Mouse (Mus musculus) liver, adult 2 months (tissue): ENCODE data around the gene Mesp1. TPM values are rescaled to one million over a fixed set of nuclear protein-coding genes. Genes with fewer than 3 reads are reported as not detected.

Source experiments
- DNase-seq: peaks from one replicate; pipeline ENCODE4 v3.0.0-alpha.2; 2011; ENCODE audit warnings: low read depth, low spot score; ENCODE audit errors: extremely low read depth
- H3K27ac ChIP-seq: fragments of 200-500 bp; replicated peaks from 2 replicates; pipeline ENCODE4 v1.5.1; 2012; ENCODE audit warnings: low read depth, mild to moderate bottlenecking, control low read depth, inconsistent platforms, low read length; ENCODE audit not compliant: insufficient read depth
- H3K27me3 ChIP-seq: fragments of 200-500 bp; 2 replicates; pipeline ENCODE4 v1.6.1; 2012; ENCODE audit warnings: mild to moderate bottlenecking, moderate library complexity, low read length, inconsistent platforms; ENCODE audit not compliant: control insufficient read depth, insufficient read depth
- H3K36me3 ChIP-seq: fragments of 200-500 bp; 2 replicates; pipeline ENCODE4 v1.6.1; 2012; ENCODE audit warnings: low read length, inconsistent platforms; ENCODE audit not compliant: control insufficient read depth, insufficient read depth
- H3K4me1 ChIP-seq: fragments of 200-500 bp; 2 replicates; pipeline ENCODE4 v1.6.1; 2011; ENCODE audit warnings: low read length; ENCODE audit not compliant: control insufficient read depth, insufficient read depth
- H3K4me3 ChIP-seq: fragments of 200-500 bp; 2 replicates; pipeline ENCODE4 v1.5.1; 2011; ENCODE audit warnings: low read depth, mild to moderate bottlenecking, control low read depth, low read length, moderate library complexity; ENCODE audit not compliant: insufficient read depth
- H3K79me2 ChIP-seq: fragments of 200-500 bp; 2 replicates; pipeline ENCODE4 v1.6.1; 2012; ENCODE audit warnings: inconsistent platforms, mild to moderate bottlenecking, low read length, moderate library complexity; ENCODE audit not compliant: control insufficient read depth, insufficient read depth
- H3K9ac ChIP-seq: fragments of 200-500 bp; 2 replicates; pipeline ENCODE4 v1.6.1; 2012; ENCODE audit warnings: low read depth, mild to moderate bottlenecking, control low read depth, inconsistent platforms, low read length
- CTCF ChIP-seq: fragments of 200-500 bp; IDR thresholded peaks from 2 replicates; pipeline ENCODE4 v1.5.1; 2011; ENCODE audit warnings: low read depth, low read length, control low read depth
- POLR2A ChIP-seq: fragments of 200-500 bp; IDR thresholded peaks from 2 replicates; pipeline ENCODE4 v1.6.1; 2011; ENCODE audit warnings: low read length, control low read depth; ENCODE audit not compliant: insufficient read depth; ENCODE audit errors: extremely low read depth
- WGBS: fragments of 180-500 bp; shearing (Covaris S2); methylation state at CpG from one replicate; pipeline ENCODE4 v1.1.7; 2018; 5-methylcytosine and 5-hydroxymethylcytosine counted together
- polyA plus RNA-seq: library from polyadenylated mRNA; depleted of rRNA; stranded (reverse); fragments of >200 nt; gene quantifications from 2 replicates; pipeline ENCODE4 v1.2.3, GENCODE M21; 2012
- total RNA-seq: library from RNA; depleted of rRNA; stranded (reverse); fragments of >200 nt; gene quantifications from 2 replicates; pipeline ENCODE4 v1.2.3, GENCODE M21; 2014

The Mesp1 gene
- total and polyA plus RNA-seq, 2 experiments = 0.18 TPM; not detected in 1

- Histone ChIP-seq H3K27me3 (no peaks in the 10 kb centered on the region), H3K36me3 (no peaks in the 10 kb centered on the region), H3K4me3 (no peak overlapping the region), H3K79me2 (no peaks in the 10 kb centered on the region), H3K9ac (peak overlapping the region; percentile 19; the same call in 1 of the 2 replicates), H3K4me1 (peaks cover 14% of the 10 kb centered on the region), H3K27ac (no peak overlapping the region)
- DNase-seq = peak; percentile 68
- TF ChIP-seq POLR2A (no peak), CTCF (peak; percentile 66)
- whole genome bisulfite sequencing = 19% methylated on average over 6 of the region's 6 CpGs
Measured at GRCm38 (mm10) chr7:79786295-79786694, 7.3 kb downstream of the Mesp1 start.

DNA sequence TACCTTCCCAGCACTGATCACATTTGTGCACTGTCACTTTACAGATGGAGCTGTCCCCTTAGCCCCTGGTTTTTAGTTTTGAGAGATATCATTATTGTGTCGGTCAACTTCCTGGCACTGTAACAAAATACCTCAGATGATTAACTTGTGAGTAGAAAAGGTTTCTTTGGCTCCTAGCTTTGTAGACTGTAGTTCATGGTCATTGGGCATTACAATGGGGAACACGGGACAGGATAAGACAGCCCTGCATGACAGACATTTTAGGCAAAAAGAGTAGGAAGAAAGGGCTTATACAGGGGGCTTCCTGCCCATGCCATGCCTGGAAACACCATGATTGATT lies 11.1 kb downstream of the Mesp1 start:
- Histone ChIP-seq H3K79me2 (no peaks in the 10 kb centered on the region), H3K4me3 (no peak overlapping the region), H3K27me3 (no peaks in the 10 kb centered on the region), H3K27ac (peak overlapping the region; percentile 93), H3K36me3 (no peaks in the 10 kb centered on the region), H3K9ac (no peak overlapping the region; the same call in 1 of the 2 replicates), H3K4me1 (peaks cover 11% of the 10 kb centered on the region)
- WGBS = 19% methylated on average over 2 of the region's 2 CpGs
- TF ChIP-seq CTCF = no peak
- TF ChIP-seq POLR2A = no peak
- peak; percentile 88 for DNase-seq

GRCm38 (mm10) chr7:79781826-79782515 lies 11.6 kb downstream of the Mesp1 start:
- no peaks in the 10 kb centered on the region for H3K27me3 ChIP-seq
- TF ChIP-seq CTCF (no peak), POLR2A (no peak)
- no peak overlapping the region for H3K4me3 ChIP-seq
- no peaks in the 10 kb centered on the region for H3K79me2 ChIP-seq
- no peaks in the 10 kb centered on the region for H3K36me3 ChIP-seq
- H3K27ac ChIP-seq = peak overlapping the region; percentile 93
- H3K4me1 ChIP-seq = peaks cover 11% of the 10 kb centered on the region
- H3K9ac ChIP-seq = peak overlapping the region; percentile 7; the same call in 1 of the 2 replicates
- peak; percentile 99 for DNase-seq
- 24% methylated on average over 11 of the region's 11 CpGs for WGBS

DNA sequence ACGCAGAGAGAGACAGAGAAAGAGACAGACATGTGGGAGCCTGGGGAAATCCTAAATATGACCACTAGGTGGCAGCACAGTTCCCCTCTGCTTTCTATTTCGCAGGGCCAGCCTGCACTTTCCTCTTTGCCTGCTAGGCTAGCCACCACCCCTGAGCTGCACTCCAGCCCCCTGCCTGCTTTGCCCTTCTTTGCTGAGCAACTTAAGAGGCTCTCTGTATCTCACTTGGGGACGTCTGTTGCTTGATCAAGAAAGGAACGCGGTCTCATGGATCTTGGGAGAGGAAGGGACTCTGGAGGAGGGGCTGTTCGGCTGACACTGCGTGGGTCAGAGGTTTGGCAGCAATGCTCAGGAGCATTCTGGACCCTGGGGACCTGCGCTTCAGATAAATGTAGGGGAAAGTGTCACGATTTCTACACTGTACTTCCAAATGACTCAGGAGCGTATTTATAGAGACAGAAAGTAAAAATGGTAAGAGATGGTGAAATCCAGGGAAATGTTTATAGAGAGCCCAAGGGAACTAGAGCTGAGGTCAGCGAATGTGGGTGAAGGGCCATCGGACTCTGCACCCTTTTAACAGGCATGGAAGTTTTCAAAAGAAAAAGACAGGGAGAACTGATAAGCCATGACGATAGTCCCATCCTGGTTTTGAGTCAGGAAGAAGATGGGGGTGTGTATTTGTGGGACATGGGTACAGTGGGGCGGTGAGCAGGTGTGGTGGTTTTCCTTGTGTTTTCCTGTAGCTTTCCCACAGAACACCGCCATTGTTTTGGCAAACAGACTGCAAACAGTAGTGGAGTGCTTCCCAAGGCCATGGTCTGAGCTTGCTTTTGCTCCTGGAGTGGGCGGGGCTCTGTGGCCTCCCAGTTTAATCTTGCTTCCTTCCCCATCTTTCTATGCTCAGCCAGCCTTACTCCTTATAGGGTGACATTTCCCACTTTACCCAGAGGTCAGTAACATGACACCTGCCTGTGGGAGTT lies 12.7 kb downstream of the Mesp1 start:
- peak overlapping the region; percentile 36 for H3K4me3 ChIP-seq
- peak; percentile 85 for TF ChIP-seq CTCF
- TF ChIP-seq POLR2A = no peak
- peaks cover 11% of the 10 kb centered on the region for H3K4me1 ChIP-seq
- H3K36me3 ChIP-seq = no peaks in the 10 kb centered on the region
- no peaks in the 10 kb centered on the region for H3K27me3 ChIP-seq
- H3K9ac ChIP-seq = peak overlapping the region; percentile 74
- no peaks in the 10 kb centered on the region for H3K79me2 ChIP-seq
- peak overlapping the region; percentile 93 for H3K27ac ChIP-seq
- 3% methylated on average over 16 of the region's 16 CpGs for WGBS
- DNase-seq = peak; percentile 98

DNA sequence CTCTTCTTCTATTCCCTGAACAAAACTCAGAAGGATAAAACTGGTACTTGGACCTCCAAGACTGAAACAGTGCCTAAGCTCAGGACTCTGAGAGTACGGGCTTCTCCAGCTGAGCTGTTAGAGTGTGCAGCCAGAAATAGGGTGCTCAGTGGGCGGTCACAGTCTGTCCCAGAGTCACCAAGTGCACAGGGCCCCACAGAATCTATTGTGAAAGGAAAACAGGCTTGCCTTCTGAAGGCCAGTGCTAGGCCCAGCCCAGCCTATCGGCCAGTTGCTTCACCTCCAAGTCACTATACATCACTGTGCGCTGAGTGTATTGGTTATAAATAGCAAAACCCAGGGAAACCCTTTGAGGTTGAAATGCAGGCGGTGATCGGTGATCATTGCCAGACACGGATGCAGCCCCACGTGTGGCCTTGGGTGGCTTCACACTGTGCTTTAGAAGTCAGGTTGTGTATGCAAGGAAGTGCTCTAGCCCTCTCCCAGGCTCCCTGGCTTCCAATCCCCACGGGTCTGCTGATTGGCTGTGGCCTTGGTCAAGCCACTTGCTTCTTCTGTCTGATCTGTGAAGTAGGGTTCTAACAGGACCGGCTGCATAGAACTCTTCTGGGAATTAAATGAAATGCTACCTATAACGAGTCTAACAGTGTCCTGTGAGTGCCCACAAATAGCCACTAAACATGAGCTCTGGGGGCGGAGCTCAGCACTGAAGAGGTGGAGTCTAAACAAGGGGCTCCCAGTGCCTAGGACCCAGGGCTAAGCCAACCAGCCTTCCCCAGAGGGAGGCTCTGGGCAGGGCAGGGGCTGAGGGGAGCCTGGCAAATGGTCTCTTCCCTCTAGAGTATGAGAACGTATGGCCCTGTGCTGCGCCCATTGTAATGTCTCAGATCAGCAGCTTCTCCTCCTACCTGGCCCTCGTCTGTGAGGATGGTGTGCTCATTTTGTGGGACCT lies 21.8 kb downstream of the Mesp1 start:
- Histone ChIP-seq H3K4me3 (no peak overlapping the region), H3K36me3 (no peaks in the 10 kb centered on the region), H3K4me1 (peaks cover 2% of the 10 kb centered on the region; the same call in 1 of the 2 replicates), H3K27ac (no peak overlapping the region), H3K27me3 (no peaks in the 10 kb centered on the region), H3K79me2 (no peaks in the 10 kb centered on the region), H3K9ac (no peak overlapping the region)
- 76% methylated on average over 15 of the region's 15 CpGs for WGBS
- DNase-seq = no peak
- TF ChIP-seq POLR2A (no peak), CTCF (no peak)
